Mouse (Mus musculus) lung, embryonic 16.5 days (tissue): ENCODE results near the gene Krt71. TPM values are rescaled to one million over a fixed set of nuclear protein-coding genes. Genes with fewer than 3 reads are reported as not detected.

Experiments
- ATAC-seq: fragments of 200-750 bp; cut with Nextera tagmentation; 2 replicates; pipeline ENCODE4 v1.8.0; 2017; ENCODE audit warnings: low read depth, mild to moderate bottlenecking, moderate library complexity
- H3K27ac ChIP-seq: fragments of 300-500 bp; sonication (generic); 2 replicates; pipeline ENCODE4 v1.5.1; 2014; ENCODE audit warnings: mild to moderate bottlenecking, control low read depth, low read length
- H3K27me3 ChIP-seq: fragments of 300-500 bp; sonication (generic); 2 replicates; pipeline ENCODE4 v1.6.1; 2014; ENCODE audit warnings: low read depth, low read length, mixed read lengths; ENCODE audit not compliant: control insufficient read depth, insufficient read depth
- H3K36me3 ChIP-seq: fragments of 300-500 bp; sonication (generic); 2 replicates; pipeline ENCODE4 v1.6.1; 2014; ENCODE audit warnings: low read length; ENCODE audit not compliant: control insufficient read depth, insufficient read depth
- H3K4me1 ChIP-seq: fragments of 300-500 bp; sonication (generic); replicated peaks from 2 replicates; pipeline ENCODE4 v1.6.1; 2014; ENCODE audit warnings: low read length, mixed read lengths; ENCODE audit not compliant: control insufficient read depth, insufficient read depth
- H3K4me2 ChIP-seq: fragments of 300-500 bp; sonication (generic); 2 replicates; pipeline ENCODE4 v1.6.1; 2014; ENCODE audit warnings: low read depth, low read length, control low read depth
- H3K4me3 ChIP-seq: fragments of 300-500 bp; sonication (generic); 2 replicates; pipeline ENCODE4 v1.5.1; 2014; ENCODE audit warnings: mild to moderate bottlenecking, low read length, control low read depth
- H3K9ac ChIP-seq: fragments of 300-500 bp; sonication (generic); 2 replicates; pipeline ENCODE4 v1.6.1; 2014; ENCODE audit warnings: low read length, control low read depth
- H3K9me3 ChIP-seq: fragments of 300-500 bp; sonication (generic); 2 replicates; pipeline ENCODE4 v1.6.1; 2016; ENCODE audit warnings: low read length; ENCODE audit not compliant: control insufficient read depth
- WGBS: fragments of 180-500 bp; shearing (Covaris S2); extraction: QIAGEN DNeasy Blood & Tissue Kit; methylation state at CpG from one replicate; pipeline ENCODE4 v1.1.7; 2014; 5-methylcytosine and 5-hydroxymethylcytosine counted together
- polyA plus RNA-seq: library from polyadenylated mRNA; unstranded; fragments of >200 nt; fragmentation: Nextera tagmentation; extraction: Ambion mirVana; gene quantifications from 2 replicates; pipeline ENCODE4 v1.2.1, GENCODE M21; 2015

Gene Krt71
- polyA plus RNA-seq, 1 experiment from 2014 or later, result not detected

- no peak overlapping the region for H3K27ac ChIP-seq
- ATAC-seq, result no peak
- no peak overlapping the region for H3K4me3 ChIP-seq
- H3K9ac ChIP-seq, result no peak overlapping the region
- H3K4me2 ChIP-seq, result no peak overlapping the region
- no peaks in the 10 kb centered on the region for H3K4me1 ChIP-seq
- no peaks in the 10 kb centered on the region for H3K36me3 ChIP-seq
- WGBS, result 71% methylated on average over 3 of the region's 3 CpGs
- no peaks in the 10 kb centered on the region for H3K27me3 ChIP-seq
- no peaks in the 10 kb centered on the region for H3K9me3 ChIP-seq
Measured at GRCm38 (mm10) chr15:101715831-101716230, 27.1 kb downstream of the Krt71 start.

- H3K9ac ChIP-seq, result no peak overlapping the region
- no peaks in the 10 kb centered on the region for H3K27me3 ChIP-seq
- no peaks in the 10 kb centered on the region for H3K36me3 ChIP-seq
- H3K9me3 ChIP-seq, result no peaks in the 10 kb centered on the region
- no peak for ATAC-seq
- H3K4me2 ChIP-seq, result no peak overlapping the region
- H3K27ac ChIP-seq, result no peak overlapping the region
- no peak overlapping the region for H3K4me3 ChIP-seq
- H3K4me1 ChIP-seq, result no peaks in the 10 kb centered on the region
- WGBS, result 48% methylated on average over 5 of the region's 5 CpGs
Measured at GRCm38 (mm10) chr15:101714356-101714755, 28.6 kb downstream of the Krt71 start.

- Histone ChIP-seq H3K9me3 (no peaks in the 10 kb centered on the region), H3K9ac (no peak overlapping the region), H3K27me3 (no peaks in the 10 kb centered on the region), H3K4me2 (no peak overlapping the region), H3K4me3 (no peak overlapping the region), H3K27ac (no peak overlapping the region), H3K4me1 (no peaks in the 10 kb centered on the region), H3K36me3 (no peaks in the 10 kb centered on the region)
- WGBS, result 61% methylated on average over 8 of the region's 8 CpGs
- ATAC-seq, result no peak
Measured at GRCm38 (mm10) chr15:101713731-101714130, 29.2 kb downstream of the Krt71 start.

- H3K27ac ChIP-seq, result no peak within 1 kb of the TSS
- no peak; the same call in 1 of the 2 replicates for ATAC-seq
- 43% methylated on average over 13 of the region's 13 CpGs for WGBS
- no peak within 1 kb of the TSS for H3K4me2 ChIP-seq
- H3K36me3 ChIP-seq, result no peaks in the 10 kb centered on the region
- no peak within 1 kb of the TSS for H3K9ac ChIP-seq
- no peaks in the 10 kb centered on the region for H3K9me3 ChIP-seq
- no peak within 1 kb of the TSS for H3K4me3 ChIP-seq
- no peaks in the 10 kb centered on the region for H3K4me1 ChIP-seq
- no peaks in the 10 kb centered on the region for H3K27me3 ChIP-seq
Measured at GRCm38 (mm10) chr15:101712720-101713119, 30.2 kb downstream of the Krt71 start, which contains the start of gene Krt5. Gene Krt5 (minus strand): TSS chr15:101712898.

GRCm38 (mm10) chr15:101708683-101709082 lies 34.2 kb downstream of the Krt71 start:
- H3K4me2 ChIP-seq, result no peak overlapping the region
- 66% methylated on average over 11 of the region's 11 CpGs for WGBS
- H3K9ac ChIP-seq, result no peak overlapping the region
- no peak overlapping the region for H3K27ac ChIP-seq
- no peaks in the 10 kb centered on the region for H3K9me3 ChIP-seq
- H3K36me3 ChIP-seq, result no peaks in the 10 kb centered on the region
- no peaks in the 10 kb centered on the region for H3K27me3 ChIP-seq
- no peak for ATAC-seq
- no peaks in the 10 kb centered on the region for H3K4me1 ChIP-seq
- H3K4me3 ChIP-seq, result no peak overlapping the region

- Histone ChIP-seq H3K4me1 (no peaks in the 10 kb centered on the region), H3K4me3 (no peak overlapping the region), H3K27ac (no peak overlapping the region), H3K36me3 (no peaks in the 10 kb centered on the region), H3K27me3 (no peaks in the 10 kb centered on the region), H3K4me2 (no peak overlapping the region), H3K9me3 (no peaks in the 10 kb centered on the region), H3K9ac (no peak overlapping the region)
- no peak for ATAC-seq
- whole genome bisulfite sequencing, result 76% methylated on average over 9 of the region's 9 CpGs
Measured at GRCm38 (mm10) chr15:101707454-101707853, 35.5 kb downstream of the Krt71 start.

- H3K36me3 ChIP-seq, result no peaks in the 10 kb centered on the region
- no peak overlapping the region for H3K27ac ChIP-seq
- H3K4me2 ChIP-seq, result no peak overlapping the region
- H3K9me3 ChIP-seq, result no peaks in the 10 kb centered on the region
- no peaks in the 10 kb centered on the region for H3K27me3 ChIP-seq
- ATAC-seq, result no peak
- 62% methylated on average over 4 of the region's 4 CpGs for WGBS
- H3K4me3 ChIP-seq, result no peak overlapping the region
- H3K4me1 ChIP-seq, result no peaks in the 10 kb centered on the region
- H3K9ac ChIP-seq, result no peak overlapping the region
Measured at GRCm38 (mm10) chr15:101704066-101704465, 38.8 kb downstream of the Krt71 start.

GRCm38 (mm10) chr15:101702380-101702779 lies 40.5 kb downstream of the Krt71 start:
- Histone ChIP-seq H3K27me3 (no peaks in the 10 kb centered on the region), H3K4me3 (no peak overlapping the region), H3K36me3 (no peaks in the 10 kb centered on the region), H3K4me2 (no peak overlapping the region), H3K4me1 (no peaks in the 10 kb centered on the region), H3K27ac (no peak overlapping the region), H3K9ac (no peak overlapping the region), H3K9me3 (no peaks in the 10 kb centered on the region)
- no peak for ATAC-seq
- 31% methylated on average over 2 of the region's 2 CpGs for WGBS

- no peak overlapping the region for H3K9ac ChIP-seq
- no peaks in the 10 kb centered on the region for H3K27me3 ChIP-seq
- no peaks in the 10 kb centered on the region for H3K36me3 ChIP-seq
- H3K4me3 ChIP-seq, result no peak overlapping the region
- H3K4me2 ChIP-seq, result no peak overlapping the region
- no peaks in the 10 kb centered on the region for H3K4me1 ChIP-seq
- no peaks in the 10 kb centered on the region for H3K9me3 ChIP-seq
- ATAC-seq, result no peak
- no peak overlapping the region for H3K27ac ChIP-seq
- 75% methylated on average over 8 of the region's 8 CpGs for WGBS
Measured at GRCm38 (mm10) chr15:101699866-101700265, 43.0 kb downstream of the Krt71 start.

GRCm38 (mm10) chr15:101699192-101699591 lies 43.7 kb downstream of the Krt71 start:
- H3K27ac ChIP-seq, result no peak overlapping the region
- 33% methylated on average over 3 of the region's 3 CpGs for WGBS
- no peaks in the 10 kb centered on the region for H3K4me1 ChIP-seq
- no peak overlapping the region for H3K4me2 ChIP-seq
- H3K9ac ChIP-seq, result no peak overlapping the region
- H3K4me3 ChIP-seq, result no peak overlapping the region
- no peak for ATAC-seq
- H3K27me3 ChIP-seq, result no peaks in the 10 kb centered on the region
- no peaks in the 10 kb centered on the region for H3K36me3 ChIP-seq
- H3K9me3 ChIP-seq, result no peaks in the 10 kb centered on the region
